Mouse (Mus musculus): Measurements from ENCODE around the gene Ank3.

Ank3 gene

GRCm38 (mm10) chr10:69656321-69656720 is 257.7 kb downstream of the Ank3 start:
- peak; percentile 66 for DNase-seq (ENCODE audit: inconsistent ontology term)

GRCm38 (mm10) chr10:69659818-69660217 is 261.2 kb downstream of the Ank3 start:
- no peak for DNase-seq (ENCODE audit: inconsistent ontology term)

GRCm38 (mm10) chr10:69662338-69662737 is 263.8 kb downstream of the Ank3 start:
- peak; percentile 68 for DNase-seq (ENCODE audit: inconsistent ontology term)

- DNase-seq (ENCODE audit: inconsistent ontology term): no peak
Measured at GRCm38 (mm10) chr10:69667482-69667881, 268.9 kb downstream of the Ank3 start.

- DNase-seq (ENCODE audit: inconsistent ontology term): no peak
Measured at GRCm38 (mm10) chr10:69670496-69670895, 271.9 kb downstream of the Ank3 start.

- DNase-seq (ENCODE audit: inconsistent ontology term): peak; percentile 67
Measured at GRCm38 (mm10) chr10:69670959-69671358, 272.4 kb downstream of the Ank3 start.

- DNase-seq (ENCODE audit: inconsistent ontology term): no peak
Measured at GRCm38 (mm10) chr10:69671505-69671904, 272.9 kb downstream of the Ank3 start.

GRCm38 (mm10) chr10:69672545-69672944 is 274.0 kb downstream of the Ank3 start:
- DNase-seq (ENCODE audit: inconsistent ontology term): no peak

GRCm38 (mm10) chr10:69678230-69678629 is 279.7 kb downstream of the Ank3 start:
- DNase-seq (ENCODE audit: inconsistent ontology term): peak; percentile 95

GRCm38 (mm10) chr10:69686336-69686735 is 287.8 kb downstream of the Ank3 start:
- DNase-seq (ENCODE audit: inconsistent ontology term): no peak

GRCm38 (mm10) chr10:69689096-69689495 is 290.5 kb downstream of the Ank3 start:
- no peak for DNase-seq (ENCODE audit: inconsistent ontology term)

GRCm38 (mm10) chr10:69690131-69690960 is 291.8 kb downstream of the Ank3 start:
- DNase-seq (ENCODE audit: inconsistent ontology term): no peak

- no peak for DNase-seq (ENCODE audit: inconsistent ontology term)
Measured at GRCm38 (mm10) chr10:69690961-69691451, 292.4 kb downstream of the Ank3 start.

- no peak for DNase-seq (ENCODE audit: inconsistent ontology term)
Measured at GRCm38 (mm10) chr10:69696019-69696418, 297.4 kb downstream of the Ank3 start.

- no peak for DNase-seq (ENCODE audit: inconsistent ontology term)
Measured at GRCm38 (mm10) chr10:69698699-69699098, 300.1 kb downstream of the Ank3 start.

GRCm38 (mm10) chr10:69701226-69701625 is 302.7 kb downstream of the Ank3 start:
- no peak for DNase-seq (ENCODE audit: inconsistent ontology term)

- no peak for DNase-seq (ENCODE audit: inconsistent ontology term)
Measured at GRCm38 (mm10) chr10:69705806-69706768, 307.5 kb downstream of the Ank3 start.

- DNase-seq (ENCODE audit: inconsistent ontology term): no peak
Measured at GRCm38 (mm10) chr10:69706851-69707788, 308.5 kb downstream of the Ank3 start.

- DNase-seq (ENCODE audit: inconsistent ontology term): no peak
Measured at GRCm38 (mm10) chr10:69707844-69708550, 309.4 kb downstream of the Ank3 start.

GRCm38 (mm10) chr10:69709631-69710030 is 311.1 kb downstream of the Ank3 start:
- no peak for DNase-seq (ENCODE audit: inconsistent ontology term)
